Mouse (Mus musculus) spleen, adult 2 months (tissue): ENCODE measurements around the gene Tpcn1.

Source experiments
- CTCF ChIP-seq: fragments of 200-500 bp; IDR thresholded peaks from 2 replicates; pipeline ENCODE4 v1.5.1; 2011; ENCODE audit warnings: mild to moderate bottlenecking, inconsistent platforms; ENCODE audit not compliant: insufficient read depth, insufficient read length, insufficient replicate concordance; ENCODE audit errors: extremely low read depth
- POLR2A ChIP-seq: fragments of 200-500 bp; IDR thresholded peaks from 2 replicates; pipeline ENCODE4 v1.6.1; 2011; ENCODE audit warnings: low read depth, low read length, inconsistent platforms

DNA sequence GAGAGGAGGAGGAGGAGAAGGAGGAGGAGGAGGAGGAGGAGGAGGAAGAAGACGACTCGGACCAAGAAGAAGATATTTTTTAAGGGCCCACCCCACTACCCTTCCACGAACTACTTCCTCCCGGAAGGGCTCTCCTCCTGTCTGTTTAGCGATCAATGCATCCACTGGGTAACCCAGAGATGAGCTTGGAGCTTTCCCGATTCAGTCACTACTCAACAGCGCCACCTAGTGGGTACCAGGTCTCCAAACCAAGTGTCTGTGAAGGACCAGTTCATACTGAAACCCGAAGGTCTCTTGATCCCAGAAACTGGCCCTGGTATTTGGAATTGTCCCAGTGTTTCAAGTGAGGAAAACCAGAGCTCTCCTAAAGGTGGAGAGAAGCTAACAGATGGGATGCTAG lies 17.2 kb upstream of the Tpcn1 start:
- TF ChIP-seq CTCF (peak; percentile 77; the same call in 1 of the 2 replicates), POLR2A (no peak)
